ENCODE assay signal across 23 mouse cellular contexts in genomic region chr13:111957674-111958273, GRCm38 (mm10).
DNase-seq lines count a peak whose midpoint lies in the region; ATAC-seq and TF ChIP-seq lines count a peak whose summit lies in the region.
"Had no signal": no experiment of that assay in that cellular context is flagged by ENCODE, and none has a peak within 500 bp of the region (broad histone marks: within the 10 kb centered on the region; RNA-seq: fewer than 3 reads in every experiment).

No protein-coding gene starts in this region.

- peak overlapping the region; percentile 26 for H3K4me2 ChIP-seq in liver, embryonic 15.5 days
- H3K4me2 ChIP-seq in hindbrain, embryonic 11.5 days (replicated peaks; ENCODE audit: low read depth, low read length): no peak overlapping the region
- H3K4me2 ChIP-seq in intestine, embryonic 15.5 days (replicated peaks): no peak overlapping the region
- H3K4me2 ChIP-seq: forebrain, embryonic 12.5 days; heart, embryonic 13.5 days; neural tube, embryonic 12.5 days had no signal

- TF ChIP-seq POLR2A in kidney, adult 2 months (IDR thresholded peaks at IDR 0.05; ENCODE audit: low read depth, low read length): no peak

- DNase-seq in kidney, adult 2 months: no peak
- no peak for DNase-seq in kidney, adult 11 months
- peak; percentile 40 for DNase-seq in liver
- DNase-seq in hindbrain, embryonic 11.5 days (ENCODE audit: low spot score): no peak
- no peak for DNase-seq in thymus, postnatal 10 days (ENCODE audit: low spot score in 2 of 2)
- DNase-seq: adrenal gland, adult 2 months; cerebellum, adult 18-20 months; cerebellum, postnatal 14 days; heart, postnatal 36 days; layer of hippocampus, adult 9-11 months; left cerebral cortex, postnatal 4 days; midbrain, embryonic 14.5 days; right cerebral cortex, postnatal 14 days; spleen, adult 18-20 months; thymus, postnatal 36 days had no signal

- TF ChIP-seq CTCF in kidney, adult 2 months (conservative IDR thresholded peaks at IDR 0.05; ENCODE audit: insufficient read depth, insufficient read length, low read depth, low read length): no peak

- H3K36me3 ChIP-seq in kidney, adult 2 months (ENCODE audit: control insufficient read depth, insufficient read depth, low read length): no peaks in the 10 kb centered on the region
- H3K36me3 ChIP-seq in liver, embryonic 15.5 days (replicated peaks): no peaks in the 10 kb centered on the region
- no peaks in the 10 kb centered on the region for H3K36me3 ChIP-seq in hindbrain, embryonic 11.5 days (ENCODE audit: control insufficient read depth, insufficient read depth, low read length)
- no peaks in the 10 kb centered on the region for H3K36me3 ChIP-seq in intestine, embryonic 15.5 days
- H3K36me3 ChIP-seq: forebrain, embryonic 12.5 days; heart, embryonic 13.5 days; neural tube, embryonic 12.5 days had no signal

- no peaks in the 10 kb centered on the region for H3K27me3 ChIP-seq in kidney, adult 2 months (replicated peaks; ENCODE audit: control insufficient read depth, insufficient read depth, low read length)
- 0 out of 2 replicates have a peak, but pooled peaks cover 7% of the 10 kb centered on the region for H3K27me3 ChIP-seq in liver, embryonic 15.5 days
- H3K27me3 ChIP-seq in hindbrain, embryonic 11.5 days (ENCODE audit: control insufficient read depth, insufficient read depth, low read length): no peaks in the 10 kb centered on the region
- no peaks in the 10 kb centered on the region for H3K27me3 ChIP-seq in intestine, embryonic 15.5 days (replicated peaks)
- H3K27me3 ChIP-seq: forebrain, embryonic 12.5 days; heart, embryonic 13.5 days; neural tube, embryonic 12.5 days had no signal

- WGBS in kidney, adult 2 months: 87% methylated on average over 11 of the region's 11 CpGs
- 60% methylated on average over 11 of the region's 11 CpGs for WGBS in liver, embryonic 15.5 days (ENCODE audit: insufficient replicate concordance)
- 91% methylated on average over 11 of the region's 11 CpGs for WGBS in hindbrain, embryonic 11.5 days
- WGBS in intestine, embryonic 15.5 days: 89% methylated on average over 11 of the region's 11 CpGs

- H3K4me1 ChIP-seq in kidney, adult 2 months (ENCODE audit: control insufficient read depth, insufficient read depth, low read length): peaks cover 16% of the 10 kb centered on the region
- peaks cover 58% of the 10 kb centered on the region for H3K4me1 ChIP-seq in liver, embryonic 15.5 days (replicated peaks)
- no peaks in the 10 kb centered on the region for H3K4me1 ChIP-seq in hindbrain, embryonic 11.5 days (replicated peaks; ENCODE audit: control insufficient read depth, insufficient read depth, low read length)
- H3K4me1 ChIP-seq in intestine, embryonic 15.5 days (replicated peaks): peaks cover 9% of the 10 kb centered on the region; the same call in 1 of the 2 replicates
- H3K4me1 ChIP-seq: megakaryocyte, embryonic 14.5 days; neural tube, embryonic 12.5 days had no signal

- peak overlapping the region; percentile 55 for H3K27ac ChIP-seq in kidney, adult 2 months (ENCODE audit: insufficient read depth, low read depth, low read length)
- peak overlapping the region; percentile 84 for H3K27ac ChIP-seq in liver, embryonic 15.5 days (replicated peaks)
- H3K27ac ChIP-seq in hindbrain, embryonic 11.5 days (ENCODE audit: low read depth, low read length): no peak overlapping the region
- H3K27ac ChIP-seq in intestine, embryonic 15.5 days: no peak overlapping the region
- H3K27ac ChIP-seq: forebrain, embryonic 12.5 days; heart, embryonic 13.5 days; left cerebral cortex, adult 2 months; neural tube, embryonic 12.5 days had no signal

- H3K4me3 ChIP-seq in kidney, adult 2 months (ENCODE audit: insufficient read depth, low read depth, low read length): no peak overlapping the region
- H3K4me3 ChIP-seq in liver, embryonic 15.5 days (replicated peaks): no peak overlapping the region
- no peak overlapping the region for H3K4me3 ChIP-seq in hindbrain, embryonic 11.5 days (ENCODE audit: low read depth, low read length)
- no peak overlapping the region for H3K4me3 ChIP-seq in intestine, embryonic 15.5 days (replicated peaks)
- H3K4me3 ChIP-seq: forebrain, embryonic 12.5 days; heart, embryonic 13.5 days; left cerebral cortex, adult 2 months; megakaryocyte, embryonic 14.5 days; neural tube, embryonic 12.5 days had no signal

- H3K9ac ChIP-seq in liver, embryonic 15.5 days: peak overlapping the region; percentile 12; the same call in 1 of the 2 replicates
- H3K9ac ChIP-seq in hindbrain, embryonic 11.5 days (ENCODE audit: low read depth, low read length): no peak overlapping the region
- no peak overlapping the region for H3K9ac ChIP-seq in intestine, embryonic 15.5 days
- H3K9ac ChIP-seq: forebrain, embryonic 12.5 days; heart, embryonic 13.5 days; neural tube, embryonic 12.5 days had no signal

- peak; percentile 83 for ATAC-seq in liver, embryonic 15.5 days (ENCODE audit: insufficient read depth)
- no peak for ATAC-seq in hindbrain, embryonic 11.5 days (ENCODE audit: low FRiP score)
- ATAC-seq in intestine, embryonic 15.5 days: no peak
- ATAC-seq: hindbrain, embryonic 16.5 days had no signal

- H3K9me3 ChIP-seq in liver, embryonic 15.5 days (replicated peaks): no peaks in the 10 kb centered on the region
- H3K9me3 ChIP-seq in hindbrain, embryonic 11.5 days (ENCODE audit: control insufficient read depth, low read length): no peaks in the 10 kb centered on the region
- H3K9me3 ChIP-seq in intestine, embryonic 15.5 days: no peaks in the 10 kb centered on the region
- H3K9me3 ChIP-seq: forebrain, embryonic 12.5 days; neural tube, embryonic 12.5 days had no signal

Comparison
In these comparisons a context has a peak if more than half of its experiments do, and no peak if none do; other contexts are left out.
1. H3K27ac ChIP-seq: peak in kidney, adult 2 months (single experiment) and liver, embryonic 15.5 days (single experiment); none in hindbrain, embryonic 11.5 days (single experiment) and intestine, embryonic 15.5 days (single experiment).